Mouse (Mus musculus): ENCODE measurements around the gene Rad18. TPM values are rescaled to one million over a fixed set of nuclear protein-coding genes. Genes with fewer than 3 reads are reported as not detected.

The Rad18 gene
- polyA plus RNA-seq, 1 experiment from 2014 or later = 14.8 TPM

DNA sequence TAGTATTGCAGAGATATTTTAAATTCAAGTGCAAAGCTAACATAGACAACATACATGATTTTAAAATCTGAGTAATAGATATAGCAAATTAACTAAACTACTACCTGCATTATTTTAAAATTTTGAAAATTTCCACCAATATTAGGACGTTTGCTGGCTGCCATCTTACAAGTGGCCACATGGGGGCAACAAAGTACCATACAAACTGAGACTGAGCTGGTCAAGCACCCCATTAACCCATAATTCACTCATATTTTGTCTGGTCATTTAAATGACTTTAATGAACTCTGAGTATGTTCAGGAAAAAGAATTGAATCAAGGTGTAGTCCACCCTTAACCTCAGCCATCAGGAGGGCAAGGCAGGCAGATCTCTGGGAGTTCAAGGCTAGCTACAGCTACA is 3.9 kb upstream of the Rad18 start:
- Histone ChIP-seq H3K36me3 (ENCODE audit: control insufficient read depth, insufficient read depth, low read length) (no peaks in the 10 kb centered on the region), H3K4me2 (ENCODE audit: low read length) (no peak overlapping the region), H3K27me3 (ENCODE audit: control insufficient read depth, insufficient read depth, low read length) (no peaks in the 10 kb centered on the region), H3K27ac (replicated peaks; ENCODE audit: low read depth, low read length) (no peak overlapping the region), H3K4me1 (ENCODE audit: control insufficient read depth, insufficient read depth, low read length) (0 out of 2 replicates have a peak, but pooled peaks cover 2% of the 10 kb centered on the region), H3K4me3 (replicated peaks; ENCODE audit: low read depth, low read length) (no peak overlapping the region), H3K9me3 (ENCODE audit: control insufficient read depth, low read length) (no peaks in the 10 kb centered on the region), H3K9ac (replicated peaks; ENCODE audit: low read length) (no peak overlapping the region)
- peak; percentile 83 for DNase-seq
- 0 out of 2 replicates have a peak, but pooled peaks have one; percentile 29 for ATAC-seq (ENCODE audit: low FRiP score, low TSS enrichment)
- WGBS = 2% methylated on average over 1 of the region's 1 CpGs

DNA sequence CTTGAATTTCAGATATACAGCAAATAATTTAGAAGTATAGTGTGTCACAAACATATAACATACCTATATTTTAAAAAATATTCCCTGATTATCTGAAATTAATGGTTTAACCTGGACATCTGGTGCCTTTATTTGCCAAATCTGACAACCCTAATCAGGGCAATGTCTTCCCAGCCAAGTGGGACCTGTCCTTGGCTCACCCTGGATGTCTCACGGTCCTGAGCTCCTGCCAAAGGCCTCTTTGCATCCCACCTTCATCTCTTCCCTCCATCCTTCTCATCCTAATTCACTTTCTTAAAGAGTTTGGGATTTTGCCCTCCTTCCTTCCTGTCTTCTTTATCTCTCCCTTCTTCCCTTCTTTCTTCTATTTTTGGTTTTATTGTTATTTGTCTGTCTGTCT is 2.6 kb upstream of the Rad18 start:
- WGBS = 76% methylated on average over 1 of the region's 1 CpGs
- Histone ChIP-seq H3K4me1 (ENCODE audit: control insufficient read depth, insufficient read depth, low read length) (0 out of 2 replicates have a peak, but pooled peaks cover 2% of the 10 kb centered on the region), H3K9ac (replicated peaks; ENCODE audit: low read length) (no peak overlapping the region), H3K36me3 (ENCODE audit: control insufficient read depth, insufficient read depth, low read length) (no peaks in the 10 kb centered on the region), H3K27ac (replicated peaks; ENCODE audit: low read depth, low read length) (no peak overlapping the region), H3K9me3 (ENCODE audit: control insufficient read depth, low read length) (no peaks in the 10 kb centered on the region), H3K4me3 (replicated peaks; ENCODE audit: low read depth, low read length) (no peak overlapping the region), H3K4me2 (ENCODE audit: low read length) (no peak overlapping the region), H3K27me3 (ENCODE audit: control insufficient read depth, insufficient read depth, low read length) (no peaks in the 10 kb centered on the region)
- ATAC-seq (ENCODE audit: low FRiP score, low TSS enrichment) = no peak
- no peak for DNase-seq

DNA sequence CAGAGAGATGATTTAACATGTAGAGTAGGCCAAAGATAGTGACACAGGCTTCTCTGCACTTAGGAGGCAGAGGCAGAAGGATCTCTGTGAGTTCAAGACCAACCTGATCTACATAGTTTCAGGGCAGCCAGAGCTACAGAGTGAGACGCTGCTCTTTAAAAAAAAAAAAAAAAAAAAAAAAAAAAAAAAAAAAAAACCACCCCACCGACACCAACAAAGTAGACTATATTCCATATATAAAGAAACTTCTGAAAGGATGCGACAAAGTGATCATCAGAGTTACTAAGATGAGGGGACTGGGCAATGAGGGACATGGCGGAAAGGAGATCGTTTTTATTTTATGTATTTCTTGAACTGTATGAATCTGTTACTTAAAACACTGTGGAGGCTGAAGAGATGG is 2.0 kb downstream of the Rad18 start:
- no peak overlapping the region for H3K9ac ChIP-seq (replicated peaks; ENCODE audit: low read length)
- no peak overlapping the region for H3K4me2 ChIP-seq (ENCODE audit: low read length)
- 0 out of 2 replicates have a peak, but pooled peaks cover 2% of the 10 kb centered on the region for H3K4me1 ChIP-seq (ENCODE audit: control insufficient read depth, insufficient read depth, low read length)
- H3K27ac ChIP-seq (replicated peaks; ENCODE audit: low read depth, low read length) = no peak overlapping the region
- H3K36me3 ChIP-seq (ENCODE audit: control insufficient read depth, insufficient read depth, low read length) = no peaks in the 10 kb centered on the region
- H3K9me3 ChIP-seq (ENCODE audit: control insufficient read depth, low read length) = no peaks in the 10 kb centered on the region
- ATAC-seq (ENCODE audit: low FRiP score, low TSS enrichment) (no peak), DNase-seq (no peak)
- H3K27me3 ChIP-seq (ENCODE audit: control insufficient read depth, insufficient read depth, low read length) = no peaks in the 10 kb centered on the region
- H3K4me3 ChIP-seq (replicated peaks; ENCODE audit: low read depth, low read length) = no peak overlapping the region
- 92% methylated on average over 5 of the region's 5 CpGs for WGBS

DNA sequence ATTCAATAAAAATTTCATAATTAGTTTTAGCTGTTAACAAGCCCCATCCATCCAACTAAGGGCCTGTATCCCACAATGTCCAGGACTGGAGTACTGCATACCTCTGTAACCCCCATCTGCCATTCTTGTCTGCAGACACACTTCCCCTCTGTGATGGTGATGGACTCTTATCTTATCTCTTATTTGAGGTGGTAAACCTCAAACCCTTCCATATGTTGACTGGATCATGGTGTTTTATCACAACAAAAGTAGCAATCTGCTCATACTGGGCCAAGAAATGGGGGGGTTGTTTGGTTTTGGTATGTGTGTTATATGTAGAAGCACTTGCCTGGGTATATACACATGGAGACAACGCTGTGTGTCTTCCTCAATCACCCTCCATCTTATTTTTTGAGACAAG is 5.0 kb downstream of the Rad18 start:
- no peaks in the 10 kb centered on the region for H3K27me3 ChIP-seq (ENCODE audit: control insufficient read depth, insufficient read depth, low read length)
- no peak overlapping the region for H3K9ac ChIP-seq (replicated peaks; ENCODE audit: low read length)
- H3K9me3 ChIP-seq (ENCODE audit: control insufficient read depth, low read length) = no peaks in the 10 kb centered on the region
- 100% methylated on average over 1 of the region's 1 CpGs for WGBS
- no peak overlapping the region for H3K4me2 ChIP-seq (ENCODE audit: low read length)
- no peak overlapping the region for H3K27ac ChIP-seq (replicated peaks; ENCODE audit: low read depth, low read length)
- ATAC-seq (ENCODE audit: low FRiP score, low TSS enrichment) = no peak
- no peak for DNase-seq
- no peaks in the 10 kb centered on the region for H3K36me3 ChIP-seq (ENCODE audit: control insufficient read depth, insufficient read depth, low read length)
- no peaks in the 10 kb centered on the region for H3K4me1 ChIP-seq (ENCODE audit: control insufficient read depth, insufficient read depth, low read length)
- no peak overlapping the region for H3K4me3 ChIP-seq (replicated peaks; ENCODE audit: low read depth, low read length)

DNA sequence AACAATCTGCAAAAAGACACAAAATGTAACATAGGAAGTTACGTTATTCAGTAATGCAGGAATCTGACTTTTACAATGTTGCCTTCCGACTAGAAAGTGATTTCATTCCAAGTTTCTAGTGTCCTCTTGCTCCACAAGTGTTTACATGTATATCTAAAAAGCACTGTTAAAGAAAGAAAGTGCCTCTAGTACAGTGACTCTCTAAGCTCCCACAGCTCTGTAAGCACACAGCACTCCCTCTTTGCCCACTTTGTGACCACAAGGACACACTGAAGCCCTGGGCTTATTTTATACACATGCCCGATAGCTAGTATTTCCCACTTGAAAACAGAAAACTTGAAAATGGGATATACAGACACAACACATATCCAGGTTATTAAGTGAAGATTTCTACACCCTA is 8.5 kb downstream of the Rad18 start:
- WGBS = 92% methylated on average over 3 of the region's 3 CpGs
- H3K9me3 ChIP-seq (ENCODE audit: control insufficient read depth, low read length) = no peaks in the 10 kb centered on the region
- H3K9ac ChIP-seq (replicated peaks; ENCODE audit: low read length) = no peak overlapping the region
- no peak overlapping the region for H3K4me2 ChIP-seq (ENCODE audit: low read length)
- DNase-seq (no peak), ATAC-seq (ENCODE audit: low FRiP score, low TSS enrichment) (no peak)
- no peaks in the 10 kb centered on the region for H3K4me1 ChIP-seq (ENCODE audit: control insufficient read depth, insufficient read depth, low read length)
- no peak overlapping the region for H3K4me3 ChIP-seq (replicated peaks; ENCODE audit: low read depth, low read length)
- H3K27me3 ChIP-seq (ENCODE audit: control insufficient read depth, insufficient read depth, low read length) = no peaks in the 10 kb centered on the region
- H3K27ac ChIP-seq (replicated peaks; ENCODE audit: low read depth, low read length) = no peak overlapping the region
- no peaks in the 10 kb centered on the region for H3K36me3 ChIP-seq (ENCODE audit: control insufficient read depth, insufficient read depth, low read length)

DNA sequence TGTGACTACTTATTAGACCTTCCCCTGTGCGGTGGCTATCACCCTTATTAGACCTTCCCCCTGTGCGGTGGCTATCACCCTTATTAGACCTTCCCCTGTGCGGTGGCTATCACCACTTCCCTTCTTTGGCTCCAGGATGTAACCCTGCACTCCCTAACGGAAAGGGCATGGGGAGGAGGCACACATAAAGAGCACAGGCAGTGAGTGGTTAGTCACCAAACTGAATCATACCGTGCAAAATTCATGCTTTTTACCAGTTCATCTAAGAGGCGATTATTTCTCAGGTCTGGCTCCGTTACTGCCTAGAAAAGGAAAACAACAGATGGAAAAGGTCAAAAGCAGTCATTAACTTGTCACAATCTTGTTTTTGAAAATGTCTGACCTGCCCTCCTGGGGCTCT is 10.0 kb downstream of the Rad18 start:
- H3K27ac ChIP-seq (replicated peaks; ENCODE audit: low read depth, low read length) = no peak overlapping the region
- H3K4me1 ChIP-seq (ENCODE audit: control insufficient read depth, insufficient read depth, low read length) = no peaks in the 10 kb centered on the region
- no peak for ATAC-seq (ENCODE audit: low FRiP score, low TSS enrichment)
- no peaks in the 10 kb centered on the region for H3K9me3 ChIP-seq (ENCODE audit: control insufficient read depth, low read length)
- no peak overlapping the region for H3K4me2 ChIP-seq (ENCODE audit: low read length)
- no peak for DNase-seq
- H3K27me3 ChIP-seq (ENCODE audit: control insufficient read depth, insufficient read depth, low read length) = no peaks in the 10 kb centered on the region
- H3K4me3 ChIP-seq (replicated peaks; ENCODE audit: low read depth, low read length) = no peak overlapping the region
- H3K36me3 ChIP-seq (ENCODE audit: control insufficient read depth, insufficient read depth, low read length) = no peaks in the 10 kb centered on the region
- 89% methylated on average over 7 of the region's 7 CpGs for WGBS
- H3K9ac ChIP-seq (replicated peaks; ENCODE audit: low read length) = no peak overlapping the region

DNA sequence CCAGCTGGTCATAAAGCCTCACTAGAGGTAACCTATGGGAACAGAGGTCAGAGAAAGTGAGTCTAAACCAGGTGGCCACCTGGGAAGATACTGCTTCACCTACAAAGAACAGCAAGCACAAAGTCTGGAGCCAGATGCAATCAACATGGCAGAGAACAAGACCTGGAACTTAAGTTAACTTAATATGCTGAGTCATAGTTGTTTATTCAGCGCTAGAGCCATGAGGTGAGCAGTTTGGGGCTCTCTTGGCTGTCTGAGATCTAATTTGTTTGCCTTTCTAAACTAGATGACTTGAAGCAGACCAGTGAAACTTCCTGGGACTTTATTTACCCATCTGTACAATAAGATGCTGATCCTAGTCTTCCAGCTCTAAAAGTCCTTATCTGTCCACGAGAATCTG is 12.4 kb downstream of the Rad18 start:
- WGBS = 88% methylated on average over 2 of the region's 2 CpGs
- H3K27me3 ChIP-seq (ENCODE audit: control insufficient read depth, insufficient read depth, low read length) = no peaks in the 10 kb centered on the region

DNA sequence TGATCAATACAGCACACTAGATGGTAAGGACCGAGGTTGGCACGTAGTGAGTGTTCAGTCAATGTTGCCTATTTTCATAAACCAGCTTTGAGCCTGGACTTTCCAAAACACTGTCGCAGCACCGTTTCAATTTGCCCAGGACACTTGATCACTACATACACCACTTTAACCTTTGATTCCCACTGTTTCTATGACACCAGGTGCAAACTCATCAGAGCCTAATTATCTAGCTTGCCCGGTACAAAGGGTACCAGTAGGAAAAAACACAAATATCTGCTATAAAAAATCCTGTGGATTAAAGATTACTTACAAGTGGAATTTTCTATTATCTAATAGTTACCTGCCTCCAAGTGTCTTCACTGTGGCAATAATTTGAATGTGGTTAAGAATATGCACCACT is 64.4 kb downstream of the Rad18 start:
- Histone ChIP-seq H3K4me1 (ENCODE audit: control insufficient read depth, insufficient read depth, low read length) (no peaks in the 10 kb centered on the region), H3K27me3 (ENCODE audit: control insufficient read depth, insufficient read depth, low read length) (no peaks in the 10 kb centered on the region), H3K4me2 (ENCODE audit: low read length) (no peak overlapping the region), H3K9ac (replicated peaks; ENCODE audit: low read length) (no peak overlapping the region), H3K9me3 (ENCODE audit: control insufficient read depth, low read length) (no peaks in the 10 kb centered on the region), H3K4me3 (replicated peaks; ENCODE audit: low read depth, low read length) (no peak overlapping the region), H3K27ac (replicated peaks; ENCODE audit: low read depth, low read length) (no peak overlapping the region), H3K36me3 (ENCODE audit: control insufficient read depth, insufficient read depth, low read length) (no peaks in the 10 kb centered on the region)
- no peak for DNase-seq
- WGBS = 92% methylated on average over 5 of the region's 5 CpGs
- ATAC-seq (ENCODE audit: low FRiP score, low TSS enrichment) = no peak

More for the DNA sequence above, 12.4 kb downstream of the Rad18 start:
- ATAC-seq (ENCODE audit: low FRiP score, low TSS enrichment) = no peak
- Histone ChIP-seq H3K27ac (replicated peaks; ENCODE audit: low read depth, low read length) (no peak overlapping the region), H3K9me3 (ENCODE audit: control insufficient read depth, low read length) (no peaks in the 10 kb centered on the region), H3K36me3 (ENCODE audit: control insufficient read depth, insufficient read depth, low read length) (0 out of 2 replicates have a peak, but pooled peaks cover 6% of the 10 kb centered on the region), H3K9ac (replicated peaks; ENCODE audit: low read length) (no peak overlapping the region), H3K4me2 (ENCODE audit: low read length) (no peak overlapping the region), H3K4me1 (ENCODE audit: control insufficient read depth, insufficient read depth, low read length) (no peaks in the 10 kb centered on the region), H3K4me3 (replicated peaks; ENCODE audit: low read depth, low read length) (no peak overlapping the region)
- no peak for DNase-seq

DNA sequence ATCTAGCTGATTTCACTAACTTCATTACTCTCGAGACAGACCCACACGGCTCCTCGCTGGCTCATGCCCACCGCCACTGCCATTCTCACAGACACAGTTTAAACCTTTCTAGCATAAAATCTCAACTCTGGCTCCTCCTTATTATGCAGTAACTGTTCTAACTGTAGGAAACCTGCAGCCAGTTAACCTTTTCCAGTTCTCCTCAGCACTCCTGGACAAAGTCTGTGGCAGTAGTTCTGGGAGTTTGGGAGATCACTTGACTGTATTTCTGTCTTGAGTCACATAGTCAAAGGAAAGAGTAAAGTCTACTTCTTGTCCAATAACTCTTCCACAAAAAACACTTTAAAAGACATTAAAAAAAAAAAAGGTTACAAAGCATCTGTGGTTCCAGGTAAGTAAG is 66.2 kb downstream of the Rad18 start:
- no peaks in the 10 kb centered on the region for H3K4me1 ChIP-seq (ENCODE audit: control insufficient read depth, insufficient read depth, low read length)
- H3K9ac ChIP-seq (replicated peaks; ENCODE audit: low read length) = no peak overlapping the region
- H3K27ac ChIP-seq (replicated peaks; ENCODE audit: low read depth, low read length) = no peak overlapping the region
- no peaks in the 10 kb centered on the region for H3K27me3 ChIP-seq (ENCODE audit: control insufficient read depth, insufficient read depth, low read length)
- no peaks in the 10 kb centered on the region for H3K9me3 ChIP-seq (ENCODE audit: control insufficient read depth, low read length)
- 92% methylated on average over 4 of the region's 4 CpGs for WGBS
- no peaks in the 10 kb centered on the region for H3K36me3 ChIP-seq (ENCODE audit: control insufficient read depth, insufficient read depth, low read length)
- ATAC-seq (ENCODE audit: low FRiP score, low TSS enrichment) (no peak), DNase-seq (no peak)
- no peak overlapping the region for H3K4me3 ChIP-seq (replicated peaks; ENCODE audit: low read depth, low read length)
- H3K4me2 ChIP-seq (ENCODE audit: low read length) = no peak overlapping the region
